Mouse (Mus musculus): Measurements from ENCODE around the gene Tm6sf1. TPM values are rescaled to one million over a fixed set of nuclear protein-coding genes. Genes with fewer than 3 reads are reported as not detected.

Gene Tm6sf1
- polyA plus RNA-seq, 2 experiments from 2014 or later, result 7.7 to 9.4 TPM

- ATAC-seq, result no peak
These were observed 8.6 kb upstream of the Tm6sf1 start for GRCm38 (mm10) chr7:81850171-81850570.

DNA sequence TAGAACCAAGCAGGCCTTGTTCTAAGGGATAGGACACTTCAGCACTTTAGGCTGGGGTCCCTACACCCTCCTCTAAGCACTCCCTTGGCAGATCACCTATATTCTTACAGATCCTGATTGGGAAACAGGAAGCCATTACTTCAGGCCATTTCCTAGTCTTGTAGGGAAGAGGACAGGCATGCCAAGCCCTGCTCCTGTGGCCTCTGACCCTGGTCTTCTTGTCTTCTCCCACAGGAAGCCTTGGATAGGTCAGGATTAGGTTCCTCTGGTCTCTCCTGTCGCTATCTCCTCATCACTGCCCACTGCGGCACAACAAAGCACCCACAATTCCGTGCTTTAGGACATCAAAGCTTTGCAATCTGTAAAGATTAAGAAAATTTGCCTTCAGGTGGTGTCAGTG, 7.1 kb upstream of the Tm6sf1 start:
- no peak for ATAC-seq

DNA sequence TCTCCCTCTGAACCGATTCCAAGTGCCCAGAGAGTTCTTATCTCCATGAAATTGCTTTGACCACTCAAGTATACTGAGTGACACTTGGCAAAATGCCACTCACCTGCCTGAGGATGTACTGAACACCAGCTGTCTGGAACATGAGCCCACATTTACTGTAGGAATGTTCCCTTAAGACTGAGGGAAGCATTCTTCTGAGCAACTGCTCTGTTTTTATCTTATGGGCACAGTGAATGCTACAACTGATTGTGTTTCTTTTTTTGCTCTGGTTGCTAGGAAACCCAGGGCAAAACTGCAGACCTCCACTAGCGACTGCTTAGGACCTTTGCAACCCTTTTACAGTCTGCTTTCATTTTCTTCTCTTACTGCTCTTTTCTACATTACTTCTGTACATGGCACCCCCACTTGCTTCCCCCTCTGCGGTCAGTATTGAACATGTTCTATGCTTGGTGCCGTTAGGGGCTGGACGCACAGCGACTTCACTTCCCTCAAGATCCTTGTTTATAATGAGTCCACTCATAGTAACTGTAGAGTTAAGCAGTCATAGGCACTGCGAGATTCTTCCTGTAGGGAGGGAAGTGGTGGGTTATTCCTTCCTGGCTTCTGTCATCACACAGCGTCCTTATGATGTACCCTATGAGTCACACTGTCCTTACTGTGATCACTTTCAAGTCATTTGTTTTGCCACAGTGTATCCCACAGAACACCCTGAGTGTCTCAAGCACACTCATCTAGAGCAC, 4.1 kb upstream of the Tm6sf1 start:
- ATAC-seq, result peak; percentile 67

DNA sequence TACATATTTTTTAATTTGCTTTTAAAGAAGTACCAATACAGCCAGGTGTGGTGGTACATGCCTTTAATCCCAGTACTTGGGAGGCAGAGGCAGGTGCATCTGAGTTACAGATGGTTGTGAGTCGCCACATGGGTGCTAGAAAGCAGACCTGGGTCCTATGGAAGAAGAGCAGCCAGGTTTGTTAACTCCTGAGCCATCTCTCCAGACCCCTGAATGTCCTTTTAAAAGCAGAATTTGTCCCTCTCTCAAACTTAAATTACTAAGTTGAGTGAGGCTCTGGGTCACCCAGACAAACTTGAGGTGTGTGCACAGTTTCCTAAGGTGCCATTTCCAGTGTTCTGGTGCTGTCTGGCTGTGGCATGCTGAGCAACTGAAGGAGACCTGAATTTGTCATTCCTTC, 3.1 kb upstream of the Tm6sf1 start, which contains the start of gene Gm10160:
Gene Gm10160 (minus strand): TSS at position 101 of the 400 bp plus-strand sequence.
- ATAC-seq, result no peak

- no peak for ATAC-seq
These were observed 2.6 kb upstream of the Tm6sf1 start for GRCm38 (mm10) chr7:81856221-81856620.

GRCm38 (mm10) chr7:81858236-81858635, 565 bp upstream of the Tm6sf1 start:
- ATAC-seq, result no peak

DNA sequence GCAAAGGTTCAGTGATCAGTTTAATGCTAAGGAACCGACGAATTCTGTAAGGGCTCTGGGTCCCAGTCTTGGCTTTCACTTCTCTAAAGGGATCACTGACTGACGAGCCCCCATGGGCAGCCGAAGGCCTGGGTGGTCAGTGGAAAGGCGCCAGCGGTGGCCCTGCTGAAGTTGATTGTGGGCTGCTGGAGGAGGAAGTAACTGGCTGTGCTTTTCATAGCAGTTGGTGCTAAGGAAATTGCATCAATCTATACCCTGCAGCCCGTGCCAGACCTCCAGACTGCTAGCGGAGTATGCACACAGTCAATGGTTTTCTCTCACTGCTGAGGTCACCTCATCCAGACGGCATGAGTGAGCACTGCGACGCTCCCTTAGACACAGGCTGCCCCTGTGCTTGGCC, 1.3 kb downstream of the Tm6sf1 start:
- no peak for ATAC-seq

GRCm38 (mm10) chr7:81860996-81861395, 2.2 kb downstream of the Tm6sf1 start:
- no peak for ATAC-seq

DNA sequence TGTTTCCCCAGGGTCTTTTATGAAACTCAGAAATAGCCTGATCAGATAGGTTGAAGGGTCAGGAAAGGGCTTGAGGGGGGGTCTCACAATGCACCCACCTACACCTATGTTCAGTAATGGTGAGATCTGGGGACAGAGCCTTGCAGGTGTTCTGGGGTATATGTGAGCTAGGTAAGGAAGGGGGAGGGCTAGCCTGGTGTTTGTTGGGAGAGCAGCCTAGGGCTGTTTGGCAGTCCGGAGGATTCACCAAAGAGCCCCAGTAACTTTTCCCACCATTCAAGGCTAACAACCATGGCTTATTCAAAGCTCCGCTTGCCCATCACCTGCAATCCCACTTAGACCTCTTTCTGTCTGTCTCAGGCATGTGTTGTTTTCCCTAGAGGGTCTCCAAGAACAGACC, 2.7 kb downstream of the Tm6sf1 start:
- no peak for ATAC-seq

DNA sequence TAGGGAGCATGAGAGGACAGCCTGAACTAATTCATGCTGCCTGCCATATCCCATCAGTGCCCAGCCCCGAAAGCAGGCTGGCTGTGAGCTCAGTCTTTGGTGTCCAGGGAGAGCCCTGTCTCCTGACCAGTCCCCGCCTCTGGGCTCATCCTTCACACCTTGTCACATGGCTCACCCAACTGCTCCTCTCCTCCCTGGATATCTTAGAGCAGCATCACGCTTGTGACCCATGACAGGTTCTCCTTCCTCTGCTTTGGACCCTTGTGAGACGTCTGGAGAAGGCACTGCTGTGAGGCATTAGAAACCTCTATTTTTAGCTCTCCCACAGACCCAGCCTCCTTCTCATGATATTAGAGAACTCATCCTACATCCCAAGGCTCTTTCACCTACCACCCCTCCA, 3.1 kb downstream of the Tm6sf1 start:
- no peak for ATAC-seq

GRCm38 (mm10) chr7:81862587-81863583, 4.1 kb downstream of the Tm6sf1 start:
- peak; percentile 93 for ATAC-seq

DNA sequence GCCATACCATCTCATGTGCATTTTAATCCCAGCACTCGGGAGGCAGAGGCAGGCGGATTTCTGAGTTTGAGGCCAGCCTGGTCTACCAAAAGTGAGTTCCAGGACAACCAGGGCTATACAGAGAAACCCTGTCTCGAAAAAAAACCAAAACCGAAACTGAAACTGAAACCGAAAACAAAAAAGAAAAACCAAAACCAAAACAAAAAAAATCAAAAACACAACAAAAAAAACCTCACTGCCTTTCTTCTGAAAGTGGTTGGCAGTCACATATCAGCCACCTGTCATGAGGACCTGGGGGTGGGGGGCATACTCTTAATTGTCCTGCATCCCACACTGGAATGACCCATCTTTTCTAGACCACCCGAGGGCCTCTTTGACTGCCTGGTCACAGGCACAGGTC, 5.8 kb downstream of the Tm6sf1 start:
- ATAC-seq, result no peak

DNA sequence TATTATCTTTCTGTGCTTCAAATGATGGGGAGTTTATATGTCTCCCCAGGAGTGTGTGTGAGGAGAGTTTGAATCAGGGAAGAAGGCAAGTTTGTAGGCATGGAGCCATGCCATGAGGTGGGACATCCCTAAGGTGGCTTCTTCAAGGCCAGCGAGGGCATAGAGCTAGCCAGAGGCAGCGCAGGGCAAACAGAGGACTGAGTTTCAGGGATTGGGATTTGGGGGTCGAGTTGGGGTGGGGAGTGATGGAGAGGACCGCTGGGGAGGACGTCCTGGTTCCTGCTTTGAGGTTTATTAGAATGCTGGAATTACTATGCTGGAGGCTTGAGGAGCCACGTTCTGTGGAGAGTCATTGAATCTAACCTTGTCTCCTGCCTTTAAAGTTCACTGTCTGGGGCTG, 7.1 kb downstream of the Tm6sf1 start:
- no peak for ATAC-seq

- no peak for ATAC-seq
These were observed 8.6 kb downstream of the Tm6sf1 start for GRCm38 (mm10) chr7:81867231-81867930.

DNA sequence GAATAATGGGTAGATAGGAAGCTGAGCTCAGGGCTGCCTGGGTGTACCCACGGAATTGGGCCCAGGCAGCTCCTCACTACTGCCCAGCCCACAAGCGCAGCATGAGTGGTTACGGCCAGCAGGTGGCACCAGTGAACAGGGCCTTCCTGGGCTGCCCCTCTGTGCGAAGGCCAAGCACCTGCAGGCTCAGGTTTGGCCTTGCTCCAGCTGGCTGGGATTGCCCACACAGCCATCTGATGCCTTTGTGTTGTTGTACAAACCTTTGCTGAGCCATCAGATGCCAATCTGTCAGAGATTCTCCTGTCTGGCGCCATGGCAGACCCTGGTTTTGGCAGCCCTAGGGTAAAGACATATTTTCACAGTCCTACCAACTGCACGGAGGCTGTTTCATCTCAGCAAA, 9.4 kb downstream of the Tm6sf1 start:
- peak; percentile 55 for ATAC-seq

DNA sequence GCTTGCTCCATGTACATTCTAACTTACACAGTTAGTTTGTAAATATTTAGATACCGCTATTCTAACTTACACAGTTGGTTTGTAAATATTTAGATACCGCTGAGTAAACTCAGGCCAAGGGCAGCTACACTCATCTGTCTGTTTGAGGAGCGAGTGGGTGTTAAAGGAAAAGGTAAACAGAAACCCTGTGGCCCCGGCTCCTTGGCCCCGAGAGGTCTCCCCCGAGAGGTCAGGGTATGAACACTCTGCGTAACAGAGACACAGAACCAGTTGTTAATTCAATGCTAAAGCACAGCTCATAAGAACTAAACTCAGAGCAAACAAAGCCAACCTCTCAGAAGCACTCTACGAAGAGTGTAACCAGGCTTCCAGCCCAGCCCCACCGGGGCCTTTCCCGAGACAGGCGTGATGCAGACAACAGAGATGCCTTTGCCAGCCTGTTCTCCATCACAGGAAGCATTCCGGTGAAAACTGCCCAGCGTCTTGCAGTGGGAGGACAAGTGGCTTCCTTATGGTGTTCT, 13.8 kb downstream of the Tm6sf1 start:
- no peak for ATAC-seq

- no peak for ATAC-seq
These were observed 15.0 kb downstream of the Tm6sf1 start for GRCm38 (mm10) chr7:81873807-81874206.

DNA sequence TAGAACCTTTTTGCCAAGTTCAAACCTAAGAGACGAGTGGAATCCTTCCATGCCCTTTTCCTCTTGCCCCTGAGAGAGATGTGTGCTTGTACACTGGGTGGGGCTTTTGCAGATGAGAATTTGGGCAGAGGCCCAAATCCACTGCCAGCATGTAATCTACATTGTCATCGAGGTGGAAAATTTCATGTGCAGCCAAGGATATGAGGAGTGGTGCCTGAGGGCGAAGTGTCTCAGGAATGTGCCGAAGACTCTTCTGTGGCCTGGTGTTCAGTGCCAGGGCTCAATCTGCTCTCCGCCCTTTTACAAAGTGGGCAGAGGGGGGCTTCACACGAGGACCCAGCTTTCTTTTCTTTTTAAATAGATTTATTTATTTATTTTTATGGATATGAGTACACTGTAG, 15.8 kb downstream of the Tm6sf1 start:
- no peak for ATAC-seq

GRCm38 (mm10) chr7:81875372-81875771, 16.6 kb downstream of the Tm6sf1 start:
- no peak for ATAC-seq

DNA sequence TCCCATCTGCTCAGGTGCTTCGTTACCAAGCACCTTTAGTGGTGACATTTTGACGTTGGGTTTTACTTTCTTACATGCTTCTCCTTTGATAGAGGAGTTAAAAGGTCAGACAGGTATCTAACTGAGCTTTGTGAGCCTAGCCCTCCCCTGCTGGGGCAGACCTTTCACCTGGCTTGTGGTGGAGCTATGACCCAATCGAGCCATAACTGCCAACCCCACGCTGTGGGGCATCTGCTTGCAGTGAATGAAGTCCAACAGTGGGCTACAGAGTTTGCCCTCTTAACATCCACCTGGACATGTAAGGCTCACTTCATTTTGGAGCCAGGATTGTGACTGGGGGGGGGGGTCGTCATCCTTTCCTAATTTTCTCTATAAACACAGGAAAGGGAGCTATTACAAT, 21.5 kb downstream of the Tm6sf1 start:
- no peak for ATAC-seq

- no peak for ATAC-seq
These were observed 22.0 kb downstream of the Tm6sf1 start for GRCm38 (mm10) chr7:81880797-81881196.

- no peak for ATAC-seq
These were observed 22.8 kb downstream of the Tm6sf1 start for GRCm38 (mm10) chr7:81881600-81881999.

DNA sequence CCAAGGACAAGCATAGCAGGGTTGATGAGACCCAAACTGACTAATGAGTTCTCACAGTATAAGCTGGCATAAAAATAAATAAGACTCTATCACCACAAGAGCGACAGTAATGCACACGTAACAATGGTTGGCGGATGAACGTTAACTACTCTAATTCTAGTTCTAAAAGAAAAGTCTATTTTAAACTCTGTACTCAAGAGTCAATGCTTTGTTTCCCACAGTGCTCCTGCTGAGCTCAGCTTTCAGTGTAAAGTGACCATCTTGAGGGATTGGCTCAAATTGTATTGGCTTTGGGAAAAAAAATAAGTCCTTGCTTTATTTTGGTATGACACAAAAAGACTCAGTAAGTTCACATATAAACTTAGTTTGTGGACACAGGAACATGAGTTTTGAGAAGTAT, 26.3 kb downstream of the Tm6sf1 start:
- ATAC-seq, result no peak
